Mouse (Mus musculus): Measurements from ENCODE around the gene Stag3.

GRCm38 (mm10) chr5:138264207-138264578, 15.8 kb upstream of the Stag3 start:
- TF ChIP-seq POLR2A (IDR thresholded peaks at IDR 0.05; ENCODE audit: insufficient read depth, low read length) (no peak), CTCF (IDR thresholded peaks at IDR 0.05; ENCODE audit: low read depth, low read length) (no peak), EP300 (IDR thresholded peaks at IDR 0.05; ENCODE audit: insufficient read depth, low read depth, low read length) (no peak)
